Mouse (Mus musculus) heart, postnatal 0 days (tissue): Measurements from ENCODE around the gene Wbp4.

Source experiments
- CTCF ChIP-seq: IDR thresholded peaks from 2 replicates; pipeline ENCODE4 v1.5.1; 2016; ENCODE audit warnings: antibody characterized with exemption, control low read depth, low read depth
- EP300 ChIP-seq: IDR thresholded peaks from 2 replicates; pipeline ENCODE4 v1.6.1; 2016; ENCODE audit warnings: antibody characterized with exemption, low read depth

DNA sequence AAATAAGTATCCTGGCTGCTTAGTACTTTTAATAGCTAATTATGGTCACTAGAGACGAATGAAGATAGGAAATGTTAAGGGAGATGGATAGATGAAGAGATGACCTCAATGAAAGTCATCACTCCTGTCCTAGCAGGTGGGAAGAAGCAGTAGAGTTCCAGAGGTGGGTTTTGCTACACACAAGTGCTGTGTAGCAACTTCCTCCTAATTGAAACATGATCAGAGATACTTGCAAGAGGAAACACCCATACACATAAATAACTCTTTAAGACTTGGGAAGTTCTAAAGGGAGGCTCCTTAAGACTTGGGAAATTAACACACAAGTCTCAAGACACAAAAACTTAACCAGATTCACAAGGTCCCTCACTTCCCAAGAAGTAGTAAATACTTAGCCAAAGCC is 47.3 kb downstream of the Wbp4 start:
- TF ChIP-seq CTCF (no peak), EP300 (no peak)
